Mouse (Mus musculus) limb, embryonic 13.5 days (tissue): Measurements from ENCODE around the gene 1700007K13Rik. TPM values are rescaled to one million over a fixed set of nuclear protein-coding genes. Genes with fewer than 3 reads are reported as not detected.
"Not testable (repeated sequence)": the region's sequence is repeated elsewhere in the genome, so short reads cannot be mapped to it uniquely, and the experiment has no call there.

Experiments used
- ATAC-seq: fragments of 200-750 bp; cut with Nextera tagmentation; 2 replicates; pipeline ENCODE4 v1.8.0; 2017; ENCODE audit warnings: low read depth, moderate number of reproducible peaks, moderate TSS enrichment; ENCODE audit not compliant: low FRiP score
- H3K27ac ChIP-seq: fragments of 300-500 bp; sonication (generic); 2 replicates; pipeline ENCODE4 v1.5.1; 2015; ENCODE audit warnings: inconsistent platforms, mild to moderate bottlenecking, moderate library complexity
- H3K27me3 ChIP-seq: fragments of 300-500 bp; sonication (generic); 2 replicates; pipeline ENCODE4 v1.6.1; 2015; ENCODE audit warnings: mild to moderate bottlenecking, inconsistent platforms
- H3K36me3 ChIP-seq: fragments of 300-500 bp; sonication (generic); 2 replicates; pipeline ENCODE4 v1.6.1; 2015; ENCODE audit warnings: inconsistent platforms, mild to moderate bottlenecking, moderate library complexity
- H3K4me1 ChIP-seq: fragments of 300-500 bp; sonication (generic); 2 replicates; pipeline ENCODE4 v1.6.1; 2015; ENCODE audit warnings: inconsistent platforms
- H3K4me2 ChIP-seq: fragments of 300-500 bp; sonication (generic); replicated peaks from 2 replicates; pipeline ENCODE4 v1.6.1; 2015; ENCODE audit warnings: inconsistent platforms, mild to moderate bottlenecking, moderate library complexity
- H3K4me3 ChIP-seq: fragments of 300-500 bp; sonication (generic); 2 replicates; pipeline ENCODE4 v1.5.1; 2015; ENCODE audit warnings: moderate library complexity, mild to moderate bottlenecking, inconsistent platforms
- H3K9ac ChIP-seq: fragments of 300-500 bp; sonication (generic); 2 replicates; pipeline ENCODE4 v1.6.1; 2015; ENCODE audit warnings: mild to moderate bottlenecking, inconsistent platforms
- H3K9me3 ChIP-seq: fragments of 300-500 bp; sonication (generic); 2 replicates; pipeline ENCODE4 v1.6.1; 2016; ENCODE audit warnings: inconsistent platforms
- WGBS: fragments of 180-500 bp; shearing (Covaris S2); methylation state at CpG from one replicate; pipeline ENCODE4 v1.1.7; 2015; 5-methylcytosine and 5-hydroxymethylcytosine counted together
- polyA plus RNA-seq: library from polyadenylated mRNA; unstranded; fragments of >200 nt; fragmentation: Nextera tagmentation; extraction: Ambion mirVana; gene quantifications from 2 replicates; pipeline ENCODE4 v1.2.1, GENCODE M21; 2015

The 1700007K13Rik gene
- 0.32 and 0.48 TPM in 2 replicates for polyA plus RNA-seq

DNA sequence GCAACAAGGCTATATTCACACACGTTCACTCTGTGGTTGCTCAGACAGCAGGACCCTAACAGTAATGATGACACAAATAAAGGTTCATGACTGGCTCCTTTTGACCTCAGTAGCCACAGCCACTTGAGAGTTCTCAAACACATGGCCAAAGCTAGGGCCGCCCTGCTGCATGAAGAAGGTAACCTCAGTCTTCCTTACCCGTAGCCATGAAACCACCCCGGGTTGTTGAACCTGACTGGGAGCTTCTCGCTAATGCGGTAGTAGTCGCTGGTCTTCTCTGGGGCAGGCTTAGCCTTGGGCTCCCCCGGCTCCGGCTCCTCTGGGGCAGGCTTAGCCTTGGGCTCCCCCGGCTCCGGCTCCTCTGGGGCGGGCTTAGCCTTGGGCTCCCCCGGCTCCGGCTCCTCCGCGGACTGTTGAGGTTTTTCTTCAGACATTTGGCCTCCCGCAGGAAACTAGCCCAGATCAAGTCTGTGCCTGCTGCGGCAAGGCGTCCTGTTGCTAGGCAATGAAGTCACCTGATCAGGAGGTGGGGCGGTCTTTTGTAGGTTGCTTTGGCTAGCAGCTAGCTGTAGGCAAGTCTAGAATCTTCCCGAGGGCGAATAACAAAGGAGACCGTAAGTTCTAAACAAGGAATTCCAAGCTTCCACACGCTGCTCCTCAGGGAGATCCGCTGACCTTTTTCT, at the start of gene 1700007K13Rik:
Gene 1700007K13Rik (minus strand): TSS at position 497 of the 683 bp plus-strand sequence.
- Histone ChIP-seq H3K9ac (peak within 1 kb of the TSS; percentile 65), H3K4me2 (peak within 1 kb of the TSS; percentile 70), H3K4me3 (peak within 1 kb of the TSS; percentile 37), H3K4me1 (peaks cover 20% of the 10 kb centered on the region), H3K27me3 (peaks cover 10% of the 10 kb centered on the region), H3K9me3 (no peaks in the 10 kb centered on the region), H3K27ac (no peak within 1 kb of the TSS), H3K36me3 (peaks cover 24% of the 10 kb centered on the region)
- 5% methylated on average over 25 of the region's 25 CpGs for WGBS
- ATAC-seq: peak; percentile 58; the same call in 1 of the 2 replicates

DNA sequence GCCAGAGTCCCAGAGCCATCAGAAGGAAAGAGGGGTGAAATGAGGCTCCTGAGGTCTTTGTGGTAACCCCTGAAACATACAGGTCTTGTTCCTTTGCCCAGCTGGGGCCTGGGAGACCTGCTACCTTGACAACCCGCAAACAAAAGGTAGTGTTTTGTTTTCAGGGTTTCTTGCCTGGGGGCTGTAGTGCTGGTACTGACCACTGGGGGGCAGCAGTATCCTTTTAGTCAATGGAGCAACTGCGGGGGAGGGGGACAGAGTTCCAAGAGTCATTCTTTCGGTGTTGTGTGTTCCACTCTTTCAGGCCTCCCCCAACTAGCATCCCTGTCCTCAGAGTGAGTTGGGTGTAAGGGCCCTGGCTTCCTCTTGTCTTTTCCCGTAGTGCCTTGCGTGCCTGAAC, 48.4 kb upstream of the 1700007K13Rik start:
- H3K27me3 ChIP-seq: peaks cover 3% of the 10 kb centered on the region; the same call in 1 of the 2 replicates
- WGBS: 17% methylated on average over 5 of the region's 5 CpGs
- H3K36me3 ChIP-seq: peaks cover 14% of the 10 kb centered on the region
- H3K27ac ChIP-seq: 0 out of 2 replicates have a peak overlapping the region, but pooled peaks have one; percentile 44
- peaks cover 40% of the 10 kb centered on the region for H3K4me1 ChIP-seq
- H3K9ac ChIP-seq: peak overlapping the region; percentile 91
- H3K4me3 ChIP-seq: peak overlapping the region; percentile 78
- H3K4me2 ChIP-seq: peak overlapping the region; percentile 91
- H3K9me3 ChIP-seq: no peaks in the 10 kb centered on the region
- no peak for ATAC-seq

DNA sequence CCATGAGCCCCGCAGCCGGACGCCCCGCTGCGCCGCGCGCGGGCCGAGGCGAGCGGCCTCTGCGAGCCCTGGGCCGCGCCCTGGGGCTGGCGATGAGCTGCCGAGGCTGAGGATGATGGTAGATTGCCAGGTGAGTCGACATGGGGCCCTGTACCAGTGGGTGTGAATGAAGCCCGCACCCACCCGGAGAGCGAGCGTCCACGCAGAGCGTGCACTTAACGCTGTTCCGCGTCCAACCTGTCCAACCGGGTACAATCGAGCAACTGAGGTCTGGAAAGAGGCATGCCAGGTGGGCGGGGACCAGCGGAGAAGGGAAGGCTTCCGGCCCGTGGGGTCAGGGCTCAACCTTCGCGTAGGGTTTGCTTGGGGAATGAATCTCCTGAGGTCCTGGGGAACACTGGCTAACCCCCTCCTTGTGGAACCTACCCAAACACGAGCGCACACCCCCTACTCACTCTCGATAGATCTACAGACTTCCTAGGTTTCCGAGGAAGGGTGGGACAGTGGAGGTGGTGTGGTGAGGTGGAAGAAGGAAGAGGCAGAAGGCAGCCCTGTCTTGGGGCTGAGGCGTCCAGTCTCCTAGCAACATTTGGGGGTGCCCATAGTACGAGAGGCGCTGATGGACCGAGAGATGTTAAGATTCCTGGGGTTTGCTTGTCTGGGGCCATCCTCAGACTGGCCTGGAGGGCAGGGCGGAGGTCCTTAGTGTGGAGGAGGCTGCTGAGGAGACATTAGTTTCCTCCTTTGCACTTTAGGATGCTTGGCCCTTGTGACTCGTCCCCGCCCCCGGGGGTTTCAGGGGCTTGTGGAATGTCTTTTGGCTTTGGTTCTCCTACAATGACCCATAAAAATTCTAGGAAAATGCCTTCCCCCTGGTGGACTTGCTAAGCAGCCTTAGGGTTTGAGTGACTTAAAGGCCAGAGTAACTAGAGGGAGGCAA, 47.6 kb upstream of the 1700007K13Rik start:
- Histone ChIP-seq H3K27ac (peak overlapping the region; percentile 73), H3K9me3 (no peaks in the 10 kb centered on the region), H3K9ac (peak overlapping the region; percentile 91), H3K27me3 (peaks cover 3% of the 10 kb centered on the region; the same call in 1 of the 2 replicates), H3K4me1 (peaks cover 34% of the 10 kb centered on the region), H3K36me3 (peaks cover 14% of the 10 kb centered on the region), H3K4me2 (peak overlapping the region; percentile 91), H3K4me3 (peak overlapping the region; percentile 78)
- WGBS: 7% methylated on average over 47 of the region's 47 CpGs
- ATAC-seq: peak; percentile 41

DNA sequence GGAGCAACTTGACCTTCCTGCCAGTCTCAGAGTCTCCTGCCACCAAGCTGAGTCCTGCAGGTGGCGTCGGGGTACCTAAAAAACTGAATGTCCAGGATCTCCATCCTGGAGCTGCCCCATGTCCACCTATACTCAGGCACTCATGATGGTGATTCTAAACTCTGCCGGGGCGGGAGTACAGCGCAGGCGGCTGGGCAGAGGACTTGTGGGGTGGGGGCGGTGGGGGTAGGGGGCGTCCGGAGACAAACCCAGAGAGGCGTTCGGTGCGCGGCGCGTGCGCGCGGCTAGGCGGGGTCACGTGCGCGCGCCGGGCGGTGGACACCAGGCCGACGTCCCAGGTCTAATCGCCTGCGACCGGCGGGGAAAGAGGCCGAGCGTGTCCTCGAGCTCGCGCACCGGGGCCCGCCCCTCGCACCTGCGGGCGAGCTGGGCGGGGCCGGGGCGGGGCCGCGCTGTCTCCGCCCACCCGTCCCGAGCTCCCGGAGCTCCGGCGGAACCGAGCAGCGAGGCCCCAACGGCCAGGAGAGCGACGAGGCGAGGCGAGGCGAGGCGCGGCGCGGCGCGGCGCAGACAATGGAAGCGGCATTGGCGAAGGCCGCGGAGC, 46.8 kb upstream of the 1700007K13Rik start, which contains the start of gene Ralgds:
Gene Ralgds (plus strand): TSS at position 328 of the 604 bp plus-strand sequence.
- Histone ChIP-seq H3K4me3 (peak within 1 kb of the TSS; percentile 78), H3K4me2 (peak within 1 kb of the TSS; percentile 91)
- WGBS: under 1% methylated on average over 26 of the region's 71 CpGs

DNA sequence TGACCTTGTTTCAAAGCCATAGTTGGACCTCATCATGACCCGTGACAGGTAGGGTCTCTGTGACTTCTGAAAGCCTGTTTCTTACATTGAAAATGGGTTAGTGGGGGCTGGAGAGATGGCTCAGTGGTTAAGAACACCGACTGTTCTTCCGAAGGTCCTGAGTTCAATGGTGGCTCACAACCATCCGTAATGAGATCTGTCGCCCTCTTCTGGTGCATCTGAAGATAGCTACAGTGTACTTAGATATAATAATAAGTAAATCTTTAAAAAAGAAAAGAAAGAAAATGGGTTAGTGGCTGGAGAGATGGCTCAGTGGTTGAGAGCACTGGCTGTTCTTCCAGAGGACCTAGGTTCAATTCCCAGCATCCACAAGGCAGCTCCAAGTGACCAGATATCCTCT, 45.5 kb upstream of the 1700007K13Rik start:
- peaks cover 17% of the 10 kb centered on the region for H3K4me1 ChIP-seq
- not testable (repeated sequence) for H3K9ac ChIP-seq, H3K4me3 ChIP-seq, H3K4me2 ChIP-seq, H3K9me3 ChIP-seq, H3K27ac ChIP-seq, H3K36me3 ChIP-seq, ATAC-seq, H3K27me3 ChIP-seq
- WGBS: 52% methylated on average over 5 of the region's 5 CpGs

More for the DNA sequence above, 46.8 kb upstream of the 1700007K13Rik start, which contains the start of gene Ralgds:
- peak within 1 kb of the TSS; percentile 91 for H3K9ac ChIP-seq
- peaks cover 3% of the 10 kb centered on the region; the same call in 1 of the 2 replicates for H3K27me3 ChIP-seq
- peaks cover 14% of the 10 kb centered on the region for H3K36me3 ChIP-seq
- no peaks in the 10 kb centered on the region for H3K9me3 ChIP-seq
- peak within 1 kb of the TSS; percentile 73 for H3K27ac ChIP-seq
- peak; percentile 69 for ATAC-seq
- peaks cover 26% of the 10 kb centered on the region for H3K4me1 ChIP-seq

DNA sequence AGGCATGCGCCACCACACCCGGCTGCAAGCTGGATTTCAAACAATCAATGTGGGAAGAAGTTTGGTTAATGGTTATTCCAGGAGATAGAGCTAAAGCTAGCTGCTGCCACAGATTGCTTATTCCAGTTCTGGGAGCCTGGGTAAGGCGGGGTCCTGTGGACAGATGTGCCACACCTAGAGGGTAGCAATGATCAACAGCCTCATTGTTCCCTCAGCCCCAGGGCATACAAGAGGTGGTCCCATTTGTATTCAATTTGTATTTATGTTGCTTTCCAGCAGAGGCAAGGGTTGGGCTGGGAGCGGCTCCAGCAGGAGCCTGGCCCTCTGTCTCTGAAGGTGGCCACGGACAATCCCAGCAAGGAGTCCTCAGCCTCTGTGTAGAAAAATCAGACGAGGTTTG, 40.2 kb upstream of the 1700007K13Rik start:
- no peaks in the 10 kb centered on the region for H3K36me3 ChIP-seq
- H3K4me2 ChIP-seq: no peak overlapping the region
- H3K4me3 ChIP-seq: no peak overlapping the region
- no peak for ATAC-seq
- H3K27me3 ChIP-seq: peaks cover under 1% of the 10 kb centered on the region; the same call in 1 of the 2 replicates
- no peaks in the 10 kb centered on the region for H3K4me1 ChIP-seq
- no peak overlapping the region for H3K9ac ChIP-seq
- no peak overlapping the region for H3K27ac ChIP-seq
- H3K9me3 ChIP-seq: no peaks in the 10 kb centered on the region
- WGBS: 69% methylated on average over 6 of the region's 6 CpGs

DNA sequence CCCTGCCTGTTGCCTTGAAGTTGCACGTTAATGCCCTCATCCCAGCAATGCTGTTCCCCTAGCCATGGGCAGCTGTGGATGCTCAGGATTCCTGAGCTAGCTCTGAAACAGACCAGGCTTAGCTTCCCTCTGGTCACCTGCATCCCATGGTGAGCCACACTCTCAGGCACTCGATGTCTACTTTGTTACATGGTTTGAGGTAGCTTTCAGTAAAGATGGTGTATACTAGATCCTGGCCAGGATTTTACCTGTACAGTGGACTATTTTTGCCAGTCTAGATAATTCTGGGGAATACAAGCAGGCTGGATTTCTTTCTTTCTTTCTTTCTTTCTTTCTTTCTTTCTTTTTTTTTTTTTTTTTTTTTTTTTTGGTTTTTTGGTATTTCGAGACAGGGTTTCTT, 39.7 kb upstream of the 1700007K13Rik start, which contains the start of gene Gm10134:
Gene Gm10134 (plus strand): TSS at position 301 of the 400 bp plus-strand sequence.
- no peaks in the 10 kb centered on the region for H3K36me3 ChIP-seq
- H3K27me3 ChIP-seq: no peaks in the 10 kb centered on the region
- no peaks in the 10 kb centered on the region for H3K4me1 ChIP-seq
- no peak within 1 kb of the TSS for H3K4me3 ChIP-seq
- H3K27ac ChIP-seq: no peak within 1 kb of the TSS
- H3K4me2 ChIP-seq: no peak within 1 kb of the TSS
- 67% methylated on average over 3 of the region's 3 CpGs for WGBS
- no peak for ATAC-seq
- no peak within 1 kb of the TSS for H3K9ac ChIP-seq
- no peaks in the 10 kb centered on the region for H3K9me3 ChIP-seq

DNA sequence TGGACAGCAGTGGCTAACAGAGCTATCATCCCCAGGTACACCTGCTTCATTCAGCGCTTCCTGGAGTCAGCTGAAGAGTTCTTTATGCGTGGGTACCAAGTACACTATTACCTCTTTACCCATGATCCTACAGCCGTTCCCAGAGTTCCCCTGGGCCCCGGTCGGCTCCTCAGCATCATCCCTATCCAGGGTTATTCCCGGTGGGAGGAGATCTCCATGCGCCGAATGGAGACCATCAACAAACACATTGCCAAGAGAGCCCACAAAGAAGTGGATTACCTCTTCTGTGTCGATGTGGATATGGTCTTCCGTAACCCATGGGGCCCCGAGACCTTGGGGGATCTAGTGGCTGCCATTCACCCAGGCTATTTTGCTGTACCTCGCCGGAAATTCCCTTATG, 38.5 kb upstream of the 1700007K13Rik start:
- Histone ChIP-seq H3K36me3 (no peaks in the 10 kb centered on the region), H3K4me3 (no peak overlapping the region), H3K4me2 (no peak overlapping the region), H3K4me1 (no peaks in the 10 kb centered on the region), H3K9me3 (no peaks in the 10 kb centered on the region), H3K27me3 (no peaks in the 10 kb centered on the region), H3K9ac (no peak overlapping the region), H3K27ac (no peak overlapping the region)
- ATAC-seq: no peak
- 88% methylated on average over 13 of the region's 13 CpGs for WGBS

DNA sequence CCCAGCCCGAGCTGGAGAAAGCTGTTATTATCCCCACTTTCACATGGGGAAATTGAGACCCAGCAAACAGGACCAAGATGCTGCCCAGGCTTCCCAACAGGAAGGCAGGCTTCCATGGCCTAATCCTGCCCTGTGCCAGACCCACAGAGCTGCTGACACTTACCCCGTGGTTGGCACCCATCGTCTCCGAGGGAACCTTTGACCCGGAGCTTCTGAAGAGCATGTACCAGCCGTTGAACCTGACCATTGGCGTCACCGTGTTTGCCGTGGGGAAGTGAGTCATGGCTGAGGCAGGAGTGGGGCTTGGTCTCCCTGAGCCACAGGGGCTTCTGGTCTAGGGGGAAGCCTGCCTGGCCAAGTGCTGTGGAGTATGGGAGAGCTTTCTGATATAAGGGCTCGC, 36.9 kb upstream of the 1700007K13Rik start:
- Histone ChIP-seq H3K4me2 (no peak overlapping the region), H3K27ac (no peak overlapping the region), H3K36me3 (no peaks in the 10 kb centered on the region), H3K27me3 (no peaks in the 10 kb centered on the region), H3K4me3 (no peak overlapping the region), H3K9ac (no peak overlapping the region), H3K4me1 (no peaks in the 10 kb centered on the region), H3K9me3 (no peaks in the 10 kb centered on the region)
- no peak for ATAC-seq
- 84% methylated on average over 10 of the region's 10 CpGs for WGBS

DNA sequence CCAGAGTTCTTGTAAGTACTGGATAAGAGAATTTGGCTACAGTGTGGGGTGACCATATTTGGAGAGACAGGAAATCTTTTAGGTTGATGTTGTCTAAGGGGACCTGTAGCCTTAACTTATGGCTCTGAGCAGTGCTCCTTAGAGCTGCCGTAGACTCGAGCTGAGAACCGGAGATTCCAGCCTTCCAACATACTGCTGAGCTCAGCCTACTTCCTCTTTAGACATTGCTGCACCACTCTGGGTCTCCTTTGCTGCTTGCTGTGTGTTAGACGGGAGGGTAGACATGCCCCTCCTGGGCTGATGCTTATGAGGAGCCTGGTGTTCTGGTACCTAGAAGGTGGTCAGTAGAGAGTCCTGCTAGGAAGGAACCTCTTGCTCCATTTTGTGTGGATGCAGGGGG, 32.3 kb upstream of the 1700007K13Rik start:
- H3K27me3 ChIP-seq: no peaks in the 10 kb centered on the region
- WGBS: 86% methylated on average over 4 of the region's 4 CpGs
- no peaks in the 10 kb centered on the region for H3K36me3 ChIP-seq
- no peak overlapping the region for H3K27ac ChIP-seq
- peaks cover 3% of the 10 kb centered on the region; the same call in 1 of the 2 replicates for H3K9me3 ChIP-seq
- no peak overlapping the region for H3K9ac ChIP-seq
- ATAC-seq: no peak
- no peaks in the 10 kb centered on the region; the same call in 1 of the 2 replicates for H3K4me1 ChIP-seq
- no peak overlapping the region for H3K4me2 ChIP-seq
- H3K4me3 ChIP-seq: no peak overlapping the region

DNA sequence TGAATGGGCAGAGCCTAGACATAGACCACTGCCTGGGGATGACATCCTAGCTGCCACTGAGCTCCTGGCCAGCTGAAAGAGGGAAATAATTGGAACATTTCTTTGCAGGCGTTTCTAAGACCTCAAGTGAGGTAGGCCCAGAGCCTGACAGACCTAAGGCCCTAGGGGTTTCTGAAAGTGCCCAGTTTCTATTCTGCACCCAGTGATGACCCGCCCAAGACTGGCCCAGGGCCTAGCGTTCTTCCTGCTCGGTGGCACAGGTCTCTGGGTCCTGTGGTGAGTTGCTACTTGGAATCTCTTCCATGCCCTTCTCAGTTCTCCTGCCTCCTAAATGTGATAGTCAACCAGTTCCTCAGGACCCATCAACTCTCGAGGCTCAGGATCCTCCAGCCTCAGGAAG, 31.4 kb upstream of the 1700007K13Rik start:
- ATAC-seq: no peak

More for the DNA sequence above, 31.4 kb upstream of the 1700007K13Rik start:
- Histone ChIP-seq H3K27ac (no peak overlapping the region), H3K4me2 (no peak overlapping the region), H3K9ac (no peak overlapping the region), H3K27me3 (no peaks in the 10 kb centered on the region), H3K4me3 (no peak overlapping the region), H3K36me3 (no peaks in the 10 kb centered on the region), H3K9me3 (peaks cover 3% of the 10 kb centered on the region; the same call in 1 of the 2 replicates), H3K4me1 (no peaks in the 10 kb centered on the region; the same call in 1 of the 2 replicates)
- 81% methylated on average over 5 of the region's 5 CpGs for WGBS
